Mouse (Mus musculus) adipose tissue, adult 10 weeks (tissue): ENCODE results near the gene Tmem269. TPM values are rescaled to one million over a fixed set of nuclear protein-coding genes. Genes with fewer than 3 reads are reported as not detected.

Experiments
- polyA plus RNA-seq: library from polyadenylated mRNA; stranded (reverse); fragments of 350-450 nt; fragmentation: Illumina TruSeq; extraction: RNeasy Lipid Tissue Mini Kit (QIAGEN cat#74804); gene quantifications from one replicate; pipeline ENCODE4 v1.2.3, GENCODE M21; 2014; ENCODE audit warnings: low read depth, low replicate concordance

The Tmem269 gene
- polyA plus RNA-seq: 2.3 TPM

DNA sequence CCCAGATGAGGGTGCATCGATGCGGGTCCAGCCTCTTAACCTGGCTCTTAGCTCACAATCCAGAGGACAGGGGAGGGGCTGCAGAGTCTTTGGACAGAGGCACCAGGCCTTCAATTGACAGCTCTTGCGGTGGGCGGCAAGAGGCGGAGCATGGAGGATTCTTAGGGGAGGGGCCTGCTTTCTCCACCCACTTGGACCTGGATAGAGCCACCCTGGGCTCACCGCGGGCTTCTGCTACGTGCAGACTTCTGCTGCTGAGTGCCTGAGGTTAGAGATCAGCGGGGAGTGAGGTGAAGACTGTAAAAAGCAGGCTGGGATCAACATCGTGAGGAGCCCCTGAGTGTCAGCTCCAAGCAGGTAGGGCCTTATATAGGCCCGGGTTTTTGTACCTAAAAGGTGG, at the start of gene Tmem269:
Gene Tmem269 (minus strand): TSS at position 49 of the 400 bp plus-strand sequence.

DNA sequence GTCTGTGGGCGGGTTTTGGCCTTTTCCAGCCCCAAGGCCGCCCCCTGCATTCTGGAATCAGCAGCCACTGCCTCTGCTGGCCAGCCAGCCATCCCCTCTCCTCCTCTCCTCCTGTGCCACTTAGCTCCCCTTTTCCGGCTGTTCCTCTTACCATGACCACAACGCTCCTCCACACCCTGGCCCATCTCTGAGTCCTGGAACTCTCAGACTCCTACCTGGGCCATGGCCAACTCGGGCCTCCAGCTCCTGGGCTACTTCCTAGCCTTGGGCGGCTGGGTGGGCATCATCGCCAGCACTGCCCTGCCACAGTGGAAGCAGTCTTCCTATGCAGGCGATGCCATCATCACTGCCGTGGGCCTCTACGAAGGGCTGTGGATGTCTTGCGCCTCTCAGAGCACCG, 37.3 kb upstream of the Tmem269 start, which contains the start of gene Cldn19:
Gene Cldn19 (plus strand): TSS at position 64 of the 400 bp plus-strand sequence.

DNA sequence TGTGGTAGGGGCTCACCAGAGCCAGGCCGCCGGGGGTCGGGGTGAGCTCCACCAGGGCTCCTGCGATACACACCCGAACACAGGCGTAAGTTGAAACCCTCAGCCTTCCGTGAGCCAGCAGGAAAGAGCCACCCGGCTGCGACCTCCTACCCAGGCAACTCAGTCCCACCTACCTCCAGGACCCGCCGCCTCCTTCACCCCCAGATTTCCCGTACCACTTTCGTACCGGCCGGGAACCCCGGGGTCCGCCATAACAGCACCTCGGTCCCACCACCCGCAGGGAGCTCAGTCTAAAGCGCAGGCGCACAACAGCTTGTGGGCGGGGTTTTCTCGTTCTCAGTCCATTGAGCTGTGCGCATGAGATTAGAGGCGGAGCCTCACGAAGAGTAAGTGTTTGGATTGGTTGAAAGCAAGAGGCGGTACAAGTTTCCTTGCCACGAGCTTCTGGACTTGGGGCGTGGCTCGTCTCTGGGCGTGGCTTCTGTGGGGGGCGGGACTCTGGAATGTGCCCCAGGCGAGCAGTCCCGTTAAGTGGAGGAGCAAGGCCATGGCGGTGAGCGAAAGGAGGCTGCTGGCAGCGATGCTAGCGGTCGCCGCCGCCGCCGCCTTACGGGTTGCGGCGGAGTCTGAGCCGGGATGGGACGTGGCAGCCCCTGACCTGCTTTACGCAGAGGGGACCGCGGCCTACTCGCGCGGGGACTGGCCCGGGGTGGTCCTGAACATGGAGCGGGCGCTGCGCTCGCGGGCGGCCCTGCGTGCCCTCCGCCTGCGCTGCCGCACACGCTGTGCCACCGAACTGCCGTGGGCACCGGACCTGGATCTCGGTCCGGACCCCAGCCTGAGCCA, 14.6 kb upstream of the Tmem269 start, which contains the start of the genes AU022252 and P3h1:
Gene AU022252 (minus strand): TSS at position 303 of the 846 bp plus-strand sequence.
Gene P3h1 (plus strand): TSS at position 506 of the 846 bp plus-strand sequence.

DNA sequence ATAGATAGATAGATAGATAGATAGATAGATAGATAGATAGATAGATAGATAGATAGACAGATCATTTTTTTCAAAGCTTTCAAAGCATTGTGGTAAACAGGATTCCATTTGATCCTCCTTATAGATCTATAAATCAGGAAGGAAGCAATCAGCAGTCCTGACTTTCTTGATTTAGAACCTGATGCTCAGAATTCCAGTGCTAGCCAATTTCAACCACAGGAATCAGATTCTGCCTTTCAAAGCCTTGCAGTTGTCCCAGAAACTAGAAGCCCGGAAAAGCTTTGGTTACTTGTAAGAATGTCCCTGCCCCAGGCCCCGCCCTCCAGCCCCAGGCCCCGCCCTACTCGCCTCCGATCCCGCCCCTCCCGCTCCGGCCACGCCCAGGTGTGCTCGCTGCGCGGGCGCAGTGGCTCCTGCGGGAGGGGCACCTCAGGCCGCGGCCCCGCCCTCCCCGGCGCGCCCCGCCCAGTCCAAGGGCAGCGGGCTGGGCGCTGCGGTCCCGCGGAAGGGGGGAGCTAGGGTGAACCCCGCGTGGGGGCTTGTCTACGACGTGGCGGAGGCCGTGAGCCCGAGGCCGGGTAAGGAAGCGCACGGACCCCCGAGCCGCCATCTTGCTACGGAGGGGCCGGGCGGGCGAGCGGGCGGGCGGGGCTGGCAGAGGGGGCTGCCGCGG, 23.0 kb downstream of the Tmem269 start, which contains the start of gene Svbp:
Gene Svbp (plus strand): TSS at position 398 of the 673 bp plus-strand sequence.

DNA sequence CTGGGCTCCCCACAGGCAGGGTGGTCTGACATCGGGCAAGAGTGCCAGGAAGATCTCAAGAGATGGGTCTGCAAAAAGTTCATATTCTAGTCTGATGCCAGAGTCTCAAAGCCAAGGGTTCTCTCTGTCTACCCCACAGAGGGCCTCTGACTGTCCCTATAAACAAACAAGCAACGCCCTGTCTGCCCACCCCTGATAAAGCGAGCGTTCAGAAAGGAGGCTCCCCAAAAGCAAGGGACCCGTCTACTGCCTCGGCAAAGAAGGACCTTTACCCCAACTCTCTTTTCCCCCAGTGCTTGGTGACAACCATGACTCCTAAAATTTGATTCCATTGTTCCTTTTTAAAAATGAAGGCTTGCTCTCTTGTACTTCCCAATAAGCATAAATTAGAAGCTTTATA, 28.2 kb downstream of the Tmem269 start, which contains the start of gene Ermap:
Gene Ermap (minus strand): TSS at position 148 of the 400 bp plus-strand sequence.

DNA sequence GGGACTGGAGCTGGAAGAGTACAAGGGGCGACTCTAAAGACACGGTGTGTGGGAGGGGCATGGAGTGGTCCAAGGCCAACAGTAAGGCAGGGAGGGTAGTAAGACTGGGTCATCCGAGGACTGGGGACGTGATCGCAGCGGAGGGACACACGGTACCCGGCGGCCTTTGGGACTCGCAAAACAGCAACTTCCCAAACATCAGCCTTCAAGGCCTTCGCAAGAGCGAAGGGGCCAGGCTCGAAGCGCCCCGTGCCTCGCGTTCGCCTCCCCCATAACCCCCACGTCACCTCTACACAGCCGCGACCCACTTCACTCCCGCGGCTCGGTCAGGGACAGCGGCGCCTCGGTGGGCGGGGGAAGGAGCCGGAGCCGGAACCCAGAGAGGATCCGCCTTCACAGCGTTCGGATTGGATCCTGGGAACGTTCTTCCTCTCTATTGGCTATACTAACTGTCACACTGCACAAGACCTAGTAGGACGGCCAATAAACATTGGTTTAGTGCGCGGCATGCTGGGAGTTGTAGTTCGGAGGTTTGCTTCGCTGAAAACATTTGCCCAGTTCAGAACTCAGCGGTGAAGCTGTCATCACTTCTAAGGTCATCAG, 44.1 kb downstream of the Tmem269 start, which contains the start of gene Zfp691:
Gene Zfp691 (minus strand): TSS at position 345 of the 603 bp plus-strand sequence.

Other genes with a start within 250 kb of the Tmem269 start
- 15.8 TPM for gene Slc2a1, start 109.5 kb downstream of the Tmem269 start, polyA plus RNA-seq
- 4.2 TPM for gene Zfp691, start 44.0 kb downstream of the Tmem269 start, polyA plus RNA-seq
- gene Ermap, start 28.2 kb downstream of the Tmem269 start, polyA plus RNA-seq: 0.47 TPM
- 29.4 TPM for gene Svbp, start 22.9 kb downstream of the Tmem269 start, polyA plus RNA-seq
- gene AU022252, start 14.5 kb upstream of the Tmem269 start, polyA plus RNA-seq: 10.2 TPM
- gene P3h1, start 14.7 kb upstream of the Tmem269 start, polyA plus RNA-seq: 14.7 TPM
- 0.07 TPM for gene Cldn19, start 37.2 kb upstream of the Tmem269 start, polyA plus RNA-seq
- gene Ybx1, start 76.4 kb upstream of the Tmem269 start, polyA plus RNA-seq: 397 TPM
- gene Ppih, start 102.3 kb upstream of the Tmem269 start, polyA plus RNA-seq: 20.0 TPM
- gene Ccdc30, start 197.3 kb upstream of the Tmem269 start, polyA plus RNA-seq: 16.1 TPM
- 15.9 TPM for gene Ppcs, start 204.2 kb upstream of the Tmem269 start, polyA plus RNA-seq
- gene Zmynd12, start 204.6 kb upstream of the Tmem269 start, polyA plus RNA-seq: 2.6 TPM